Mouse (Mus musculus) heart, embryonic 16.5 days (tissue): ENCODE results near the gene Msrb1. TPM values are rescaled to one million over a fixed set of nuclear protein-coding genes. Genes with fewer than 3 reads are reported as not detected.
"Not testable (repeated sequence)": the region's sequence is repeated elsewhere in the genome, so short reads cannot be mapped to it uniquely, and the experiment has no call there.

Experiments used
- ATAC-seq: fragments of 200-750 bp; cut with Nextera tagmentation; replicated peaks from 2 replicates; pipeline ENCODE4 v1.8.0; 2017; ENCODE audit warnings: moderate number of reproducible peaks; ENCODE audit not compliant: insufficient read depth, low FRiP score; ENCODE audit errors: extremely low read depth
- H3K27ac ChIP-seq: fragments of 300-500 bp; sonication (generic); 2 replicates; pipeline ENCODE4 v1.5.1; 2014; ENCODE audit warnings: mild to moderate bottlenecking, low read length, control low read depth, moderate library complexity
- H3K27me3 ChIP-seq: fragments of 300-500 bp; sonication (generic); 2 replicates; pipeline ENCODE4 v1.6.1; 2014; ENCODE audit warnings: low read length, mixed read lengths; ENCODE audit not compliant: control insufficient read depth, insufficient read depth
- H3K36me3 ChIP-seq: fragments of 300-500 bp; sonication (generic); 2 replicates; pipeline ENCODE4 v1.6.1; 2014; ENCODE audit not compliant: control insufficient read depth, insufficient read depth
- H3K4me1 ChIP-seq: fragments of 300-500 bp; sonication (generic); 2 replicates; pipeline ENCODE4 v1.6.1; 2014; ENCODE audit warnings: low read length, mixed read lengths; ENCODE audit not compliant: control insufficient read depth, insufficient read depth
- H3K4me2 ChIP-seq: fragments of 300-500 bp; sonication (generic); 2 replicates; pipeline ENCODE4 v1.6.1; 2014; ENCODE audit warnings: low read depth, mild to moderate bottlenecking, control low read depth, low read length
- H3K4me3 ChIP-seq: fragments of 300-500 bp; sonication (generic); 2 replicates; pipeline ENCODE4 v1.5.1; 2014; ENCODE audit warnings: mild to moderate bottlenecking, control low read depth, low read length
- H3K9ac ChIP-seq: fragments of 300-500 bp; sonication (generic); 2 replicates; pipeline ENCODE4 v1.6.1; 2014; ENCODE audit warnings: low read length, control low read depth
- H3K9me3 ChIP-seq: fragments of 300-500 bp; sonication (generic); replicated peaks from 2 replicates; pipeline ENCODE4 v1.6.1; 2016; ENCODE audit warnings: low read length; ENCODE audit not compliant: control insufficient read depth
- WGBS: fragments of 180-500 bp; shearing (Covaris S2); extraction: QIAGEN DNeasy Blood & Tissue Kit; methylation state at CpG from one replicate; pipeline ENCODE4 v1.1.7; 2014; 5-methylcytosine and 5-hydroxymethylcytosine counted together
- polyA plus RNA-seq: library from polyadenylated mRNA; unstranded; fragments of >200 nt; fragmentation: Nextera tagmentation; extraction: Ambion mirVana; gene quantifications from 2 replicates; pipeline ENCODE4 v1.2.1, GENCODE M21; 2015

The Msrb1 gene
- polyA plus RNA-seq, 1 experiment from 2014 or later = 19.0 TPM

GRCm38 (mm10) chr17:24717943-24718342 lies 18.5 kb upstream of the Msrb1 start, which contains the start of the genes Rnf151 and Rps2:
TSS of gene Rnf151 (minus strand) at chr17:24718063.
TSS of gene Rps2 (plus strand) at chr17:24718116.
- H3K36me3 ChIP-seq = peaks cover 13% of the 10 kb centered on the region
- peak within 1 kb of the TSS; percentile 69 for H3K4me2 ChIP-seq
- H3K27ac ChIP-seq = no peak within 1 kb of the TSS
- no peaks in the 10 kb centered on the region for H3K27me3 ChIP-seq
- no peak for ATAC-seq
- H3K4me3 ChIP-seq = peak within 1 kb of the TSS; percentile 90
- 84% methylated on average over 4 of the region's 4 CpGs for WGBS
- peak within 1 kb of the TSS; percentile 95; the same call in 1 of the 2 replicates for H3K9ac ChIP-seq
- no peaks in the 10 kb centered on the region for H3K9me3 ChIP-seq
- peaks cover 23% of the 10 kb centered on the region for H3K4me1 ChIP-seq

GRCm38 (mm10) chr17:24718938-24719337 lies 17.5 kb upstream of the Msrb1 start:
- peak overlapping the region; percentile 69 for H3K4me2 ChIP-seq
- H3K9me3 ChIP-seq, H3K27me3 ChIP-seq, ATAC-seq, H3K27ac ChIP-seq: not testable (repeated sequence)
- peaks cover 13% of the 10 kb centered on the region for H3K36me3 ChIP-seq
- 59% methylated on average over 5 of the region's 5 CpGs for WGBS
- H3K4me3 ChIP-seq = peak overlapping the region; percentile 90
- H3K9ac ChIP-seq = peak overlapping the region; percentile 95
- H3K4me1 ChIP-seq = peaks cover 26% of the 10 kb centered on the region

- H3K4me1 ChIP-seq = peaks cover 26% of the 10 kb centered on the region
- H3K36me3 ChIP-seq = peaks cover 13% of the 10 kb centered on the region
- H3K27ac ChIP-seq = peak overlapping the region; percentile 90
- peak overlapping the region; percentile 95 for H3K9ac ChIP-seq
- under 1% methylated on average over 61 of the region's 61 CpGs for WGBS
- no peaks in the 10 kb centered on the region for H3K9me3 ChIP-seq
- H3K4me2 ChIP-seq = peak overlapping the region; percentile 77
- H3K4me3 ChIP-seq = peak overlapping the region; percentile 90
- no peaks in the 10 kb centered on the region for H3K27me3 ChIP-seq
- ATAC-seq = peak; percentile 97
Measured at GRCm38 (mm10) chr17:24719494-24720222, 16.8 kb upstream of the Msrb1 start.

- not testable (repeated sequence) for H3K27me3 ChIP-seq, H3K9me3 ChIP-seq, ATAC-seq
- Histone ChIP-seq H3K4me1 (peaks cover 26% of the 10 kb centered on the region), H3K4me2 (peak overlapping the region; percentile 77), H3K9ac (peak overlapping the region; percentile 77), H3K4me3 (peak overlapping the region; percentile 90), H3K36me3 (peaks cover 13% of the 10 kb centered on the region), H3K27ac (peak overlapping the region; percentile 79)
- under 1% methylated on average over 11 of the region's 11 CpGs for WGBS
Measured at GRCm38 (mm10) chr17:24720616-24721015, 15.8 kb upstream of the Msrb1 start.

GRCm38 (mm10) chr17:24721383-24721955 lies 15.0 kb upstream of the Msrb1 start:
- H3K27ac ChIP-seq, H3K27me3 ChIP-seq, ATAC-seq, H3K9me3 ChIP-seq: not testable (repeated sequence)
- H3K4me1 ChIP-seq = peaks cover 26% of the 10 kb centered on the region
- peak overlapping the region; percentile 90 for H3K4me3 ChIP-seq
- peak overlapping the region; percentile 41 for H3K9ac ChIP-seq
- WGBS = 32% methylated on average over 7 of the region's 7 CpGs
- peak overlapping the region; percentile 77 for H3K4me2 ChIP-seq
- H3K36me3 ChIP-seq = peaks cover 13% of the 10 kb centered on the region

GRCm38 (mm10) chr17:24722220-24722924 lies 14.1 kb upstream of the Msrb1 start:
- Histone ChIP-seq H3K9me3 (no peaks in the 10 kb centered on the region), H3K27me3 (no peaks in the 10 kb centered on the region), H3K4me1 (peaks cover 26% of the 10 kb centered on the region), H3K4me2 (peak overlapping the region; percentile 67), H3K4me3 (no peak overlapping the region; the same call in 1 of the 2 replicates), H3K9ac (peak overlapping the region; percentile 43), H3K36me3 (peaks cover 13% of the 10 kb centered on the region), H3K27ac (no peak overlapping the region)
- WGBS = 34% methylated on average over 13 of the region's 13 CpGs
- no peak for ATAC-seq

- Histone ChIP-seq H3K4me2 (peak overlapping the region; percentile 67), H3K9me3 (no peaks in the 10 kb centered on the region), H3K27ac (peak overlapping the region; percentile 97), H3K4me1 (peaks cover 26% of the 10 kb centered on the region), H3K27me3 (no peaks in the 10 kb centered on the region), H3K9ac (peak overlapping the region; percentile 99), H3K36me3 (peaks cover 13% of the 10 kb centered on the region), H3K4me3 (peak overlapping the region; percentile 96)
- whole genome bisulfite sequencing = 1% methylated on average over 12 of the region's 12 CpGs
- ATAC-seq = no peak
Measured at GRCm38 (mm10) chr17:24723122-24723880, 13.1 kb upstream of the Msrb1 start.

GRCm38 (mm10) chr17:24723881-24724180 lies 12.6 kb upstream of the Msrb1 start:
- WGBS = under 1% methylated on average over 15 of the region's 15 CpGs
- peak overlapping the region; percentile 97 for H3K27ac ChIP-seq
- no peaks in the 10 kb centered on the region for H3K27me3 ChIP-seq
- H3K9me3 ChIP-seq = no peaks in the 10 kb centered on the region
- peak overlapping the region; percentile 99 for H3K9ac ChIP-seq
- peaks cover 13% of the 10 kb centered on the region for H3K36me3 ChIP-seq
- peak overlapping the region; percentile 96 for H3K4me3 ChIP-seq
- peak overlapping the region; percentile 67 for H3K4me2 ChIP-seq
- no peak; the same call in 1 of the 2 replicates for ATAC-seq
- peaks cover 24% of the 10 kb centered on the region for H3K4me1 ChIP-seq
